Mouse (Mus musculus): ENCODE data around the gene Mindy3. TPM values are rescaled to one million over a fixed set of nuclear protein-coding genes. Genes with fewer than 3 reads are reported as not detected.

The Mindy3 gene
- polyA plus RNA-seq, 1 experiment from 2014 or later = 56.2 TPM

DNA sequence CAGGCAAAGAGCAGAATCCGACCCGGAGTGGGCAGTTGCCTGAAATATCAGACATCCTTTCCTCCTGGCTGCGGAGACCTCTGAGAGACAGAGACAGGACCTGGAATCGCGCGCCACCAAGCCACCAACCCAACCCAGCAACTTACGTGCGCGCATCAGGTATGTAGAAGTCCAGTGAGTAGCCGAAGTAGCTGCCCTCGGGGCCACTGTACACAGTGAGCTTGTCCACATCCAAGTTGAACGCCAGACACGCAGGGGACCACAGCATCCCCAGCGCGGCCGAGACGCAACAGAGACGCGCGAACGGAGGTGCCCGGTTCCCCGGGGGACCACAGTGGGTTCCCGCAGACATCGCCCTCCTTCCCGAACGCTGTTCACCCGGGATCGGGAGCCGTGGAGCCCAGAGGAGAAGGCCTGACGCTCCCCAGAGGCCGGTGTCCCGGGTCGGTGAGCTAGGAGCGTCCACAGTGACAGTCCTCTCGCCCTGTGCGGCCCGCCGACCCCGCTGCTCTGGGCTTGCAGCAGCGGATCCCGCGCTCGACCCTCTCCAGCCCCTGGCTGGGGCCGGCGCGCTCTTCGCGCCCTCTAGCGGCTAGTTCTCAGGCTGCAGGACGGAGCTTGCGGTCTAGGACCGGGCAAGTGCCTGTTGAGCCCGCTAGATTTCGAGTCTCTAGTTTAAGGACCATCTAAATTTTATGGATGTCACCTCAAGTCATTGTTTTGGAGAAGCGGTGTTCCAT, 117.7 kb downstream of the Mindy3 start, which contains the start of gene Itga8:
Gene Itga8 (minus strand): TSS at position 492 of the 740 bp plus-strand sequence.
- H3K4me1 ChIP-seq (replicated peaks; ENCODE audit: control insufficient read depth, insufficient read depth, low read length) = no peaks in the 10 kb centered on the region
- H3K4me2 ChIP-seq (replicated peaks) = peak within 1 kb of the TSS; percentile 87
- no peaks in the 10 kb centered on the region for H3K9me3 ChIP-seq (ENCODE audit: control insufficient read depth, low read length)
- H3K27ac ChIP-seq = no peak within 1 kb of the TSS
- H3K27me3 ChIP-seq (ENCODE audit: control insufficient read depth, insufficient read depth, low read length) = peaks cover 13% of the 10 kb centered on the region
- H3K36me3 ChIP-seq (replicated peaks; ENCODE audit: control insufficient read depth, insufficient read depth) = no peaks in the 10 kb centered on the region
- DNase-seq (ENCODE audit: low spot score) = peak; percentile 95
- H3K9ac ChIP-seq = peak within 1 kb of the TSS; percentile 69
- WGBS = 1% methylated on average over 56 of the region's 56 CpGs
- peak; percentile 97 for ATAC-seq (ENCODE audit: low FRiP score)
- H3K4me3 ChIP-seq (replicated peaks; ENCODE audit: low read length) = peak within 1 kb of the TSS; percentile 65

DNA sequence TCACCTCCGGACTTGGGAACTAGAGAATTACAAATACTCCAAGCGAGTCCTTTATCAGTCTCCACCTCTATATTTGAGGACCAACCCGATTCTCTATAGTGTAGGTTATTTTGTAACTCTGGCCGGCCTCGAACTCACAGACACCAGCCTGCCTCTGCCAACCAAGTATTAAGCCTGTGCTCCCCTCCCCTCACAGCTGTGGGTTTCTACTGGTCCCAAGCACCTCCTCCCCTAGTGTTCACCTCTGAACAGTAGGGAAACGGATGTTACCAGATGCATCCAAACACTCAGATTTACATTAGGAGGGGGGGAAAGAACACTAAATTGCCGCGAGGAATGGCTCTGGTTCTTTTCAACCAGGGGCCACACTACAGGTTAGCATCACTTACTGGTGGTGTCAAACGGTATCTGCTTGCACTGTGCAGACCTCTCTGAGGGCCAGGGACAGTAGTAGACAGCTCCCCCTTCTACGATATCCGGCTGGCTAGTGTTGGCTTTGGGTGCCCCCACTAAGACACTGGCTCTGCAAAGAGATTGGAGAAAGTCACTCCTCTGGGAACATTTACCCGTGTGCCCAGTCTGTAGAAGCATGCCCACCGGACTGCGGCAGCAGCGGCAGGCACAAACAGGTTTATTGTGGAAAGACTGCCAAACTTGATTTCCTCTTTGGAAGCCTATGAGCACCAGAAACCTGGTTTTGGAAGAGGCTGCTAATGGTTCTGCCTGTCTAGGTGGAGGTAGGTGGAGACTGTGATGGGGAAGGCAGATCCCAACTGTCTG, 118.6 kb downstream of the Mindy3 start:
- H3K4me3 ChIP-seq (replicated peaks; ENCODE audit: low read length) = peak overlapping the region; percentile 65
- WGBS = 75% methylated on average over 15 of the region's 15 CpGs
- no peaks in the 10 kb centered on the region for H3K9me3 ChIP-seq (ENCODE audit: control insufficient read depth, low read length)
- peak overlapping the region; percentile 87 for H3K4me2 ChIP-seq (replicated peaks)
- ATAC-seq (ENCODE audit: low FRiP score) = no peak; the same call in 1 of the 2 replicates
- H3K9ac ChIP-seq = peak overlapping the region; percentile 69; the same call in 1 of the 2 replicates
- no peak for DNase-seq (ENCODE audit: low spot score)
- H3K27ac ChIP-seq = no peak overlapping the region
- H3K27me3 ChIP-seq (ENCODE audit: control insufficient read depth, insufficient read depth, low read length) = peaks cover 13% of the 10 kb centered on the region
- H3K36me3 ChIP-seq (replicated peaks; ENCODE audit: control insufficient read depth, insufficient read depth) = no peaks in the 10 kb centered on the region
- no peaks in the 10 kb centered on the region for H3K4me1 ChIP-seq (replicated peaks; ENCODE audit: control insufficient read depth, insufficient read depth, low read length)

- no peaks in the 10 kb centered on the region for H3K9me3 ChIP-seq (ENCODE audit: control insufficient read depth, low read length)
- H3K4me2 ChIP-seq (replicated peaks) = no peak overlapping the region
- DNase-seq (ENCODE audit: low spot score) = no peak
- H3K4me3 ChIP-seq (replicated peaks; ENCODE audit: low read length) = no peak overlapping the region
- no peaks in the 10 kb centered on the region for H3K36me3 ChIP-seq (replicated peaks; ENCODE audit: control insufficient read depth, insufficient read depth)
- no peaks in the 10 kb centered on the region for H3K4me1 ChIP-seq (replicated peaks; ENCODE audit: control insufficient read depth, insufficient read depth, low read length)
- no peak overlapping the region for H3K27ac ChIP-seq
- no peak for ATAC-seq (ENCODE audit: low FRiP score)
- H3K9ac ChIP-seq = no peak overlapping the region
- 82% methylated on average over 5 of the region's 5 CpGs for WGBS
- H3K27me3 ChIP-seq (ENCODE audit: control insufficient read depth, insufficient read depth, low read length) = peaks cover 13% of the 10 kb centered on the region
These were observed 122.0 kb downstream of the Mindy3 start for GRCm38 (mm10) chr2:12297287-12297686.

Other genes with a start within 250 kb of the Mindy3 start
- gene Itga8, start 117.5 kb downstream of the Mindy3 start, polyA plus RNA-seq (2014; fragmentation: Nextera tagmentation; extraction: Ambion mirVana) = 4.1 and 5.3 TPM in 2 replicates